Mouse (Mus musculus) lung, embryonic 16.5 days (tissue): ENCODE measurements around the gene Alk. TPM values are rescaled to one million over a fixed set of nuclear protein-coding genes. Genes with fewer than 3 reads are reported as not detected.

Experiments used
- ATAC-seq: fragments of 200-750 bp; cut with Nextera tagmentation; 2 replicates; pipeline ENCODE4 v1.8.0; 2017; ENCODE audit warnings: low read depth, mild to moderate bottlenecking, moderate library complexity
- H3K27ac ChIP-seq: fragments of 300-500 bp; sonication (generic); 2 replicates; pipeline ENCODE4 v1.5.1; 2014; ENCODE audit warnings: mild to moderate bottlenecking, control low read depth, low read length
- H3K27me3 ChIP-seq: fragments of 300-500 bp; sonication (generic); 2 replicates; pipeline ENCODE4 v1.6.1; 2014; ENCODE audit warnings: low read depth, low read length, mixed read lengths; ENCODE audit not compliant: control insufficient read depth, insufficient read depth
- H3K36me3 ChIP-seq: fragments of 300-500 bp; sonication (generic); 2 replicates; pipeline ENCODE4 v1.6.1; 2014; ENCODE audit warnings: low read length; ENCODE audit not compliant: control insufficient read depth, insufficient read depth
- H3K4me1 ChIP-seq: fragments of 300-500 bp; sonication (generic); replicated peaks from 2 replicates; pipeline ENCODE4 v1.6.1; 2014; ENCODE audit warnings: low read length, mixed read lengths; ENCODE audit not compliant: control insufficient read depth, insufficient read depth
- H3K4me2 ChIP-seq: fragments of 300-500 bp; sonication (generic); 2 replicates; pipeline ENCODE4 v1.6.1; 2014; ENCODE audit warnings: low read depth, low read length, control low read depth
- H3K4me3 ChIP-seq: fragments of 300-500 bp; sonication (generic); 2 replicates; pipeline ENCODE4 v1.5.1; 2014; ENCODE audit warnings: mild to moderate bottlenecking, low read length, control low read depth
- H3K9ac ChIP-seq: fragments of 300-500 bp; sonication (generic); 2 replicates; pipeline ENCODE4 v1.6.1; 2014; ENCODE audit warnings: low read length, control low read depth
- H3K9me3 ChIP-seq: fragments of 300-500 bp; sonication (generic); 2 replicates; pipeline ENCODE4 v1.6.1; 2016; ENCODE audit warnings: low read length; ENCODE audit not compliant: control insufficient read depth
- WGBS: fragments of 180-500 bp; shearing (Covaris S2); extraction: QIAGEN DNeasy Blood & Tissue Kit; methylation state at CpG from one replicate; pipeline ENCODE4 v1.1.7; 2014; 5-methylcytosine and 5-hydroxymethylcytosine counted together
- polyA plus RNA-seq: library from polyadenylated mRNA; unstranded; fragments of >200 nt; fragmentation: Nextera tagmentation; extraction: Ambion mirVana; gene quantifications from 2 replicates; pipeline ENCODE4 v1.2.1, GENCODE M21; 2015

The Alk gene
- polyA plus RNA-seq, 1 experiment from 2014 or later, result not detected

DNA sequence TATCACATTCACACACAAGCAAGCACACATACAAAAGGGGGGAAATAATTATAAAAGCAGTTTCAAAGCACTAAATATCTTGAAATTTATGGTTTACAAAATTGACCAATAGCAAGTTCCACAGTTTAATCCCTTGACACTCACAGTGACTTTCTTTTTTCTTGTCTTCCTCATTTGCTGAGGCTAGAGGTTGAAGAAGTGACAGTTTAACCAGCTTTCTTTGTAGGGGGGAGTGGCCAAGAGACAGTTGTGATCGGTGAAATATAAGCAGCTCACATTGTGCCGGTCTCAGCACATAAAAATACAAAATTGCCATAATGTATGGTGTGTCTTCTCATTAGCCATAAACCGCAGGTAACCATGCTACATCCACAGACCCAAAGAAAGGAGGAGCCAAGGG lies 385.6 kb downstream of the Alk start:
- no peak for ATAC-seq
- no peak overlapping the region for H3K9ac ChIP-seq
- no peaks in the 10 kb centered on the region for H3K27me3 ChIP-seq
- H3K9me3 ChIP-seq, result no peaks in the 10 kb centered on the region
- no peaks in the 10 kb centered on the region for H3K4me1 ChIP-seq
- no peaks in the 10 kb centered on the region for H3K36me3 ChIP-seq
- 75% methylated on average over 3 of the region's 3 CpGs for WGBS
- H3K4me2 ChIP-seq, result no peak overlapping the region
- no peak overlapping the region for H3K4me3 ChIP-seq
- no peak overlapping the region for H3K27ac ChIP-seq

DNA sequence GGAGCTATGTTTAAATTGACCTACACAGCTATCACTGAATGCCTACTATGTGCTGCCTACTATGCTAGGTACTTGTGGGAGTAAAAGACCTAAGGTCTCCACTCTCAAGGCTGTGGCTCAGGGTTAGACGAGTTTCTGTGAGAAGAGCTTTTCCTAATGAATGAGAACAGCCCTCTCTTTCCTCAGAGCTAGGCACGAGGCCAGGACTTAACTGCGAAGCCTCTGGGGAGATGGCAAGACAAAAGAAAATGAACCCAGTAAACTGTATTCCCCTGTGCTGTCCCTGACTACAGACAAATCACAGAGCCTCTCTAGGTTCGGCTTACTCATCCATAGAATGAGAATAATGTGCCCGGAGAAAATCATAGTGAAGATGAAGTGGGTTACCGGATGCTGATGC lies 406.9 kb downstream of the Alk start:
- Histone ChIP-seq H3K4me2 (no peak overlapping the region), H3K36me3 (no peaks in the 10 kb centered on the region), H3K27me3 (no peaks in the 10 kb centered on the region), H3K27ac (no peak overlapping the region), H3K9ac (no peak overlapping the region), H3K9me3 (no peaks in the 10 kb centered on the region), H3K4me3 (no peak overlapping the region), H3K4me1 (no peaks in the 10 kb centered on the region)
- WGBS, result 73% methylated on average over 6 of the region's 6 CpGs
- ATAC-seq, result no peak

DNA sequence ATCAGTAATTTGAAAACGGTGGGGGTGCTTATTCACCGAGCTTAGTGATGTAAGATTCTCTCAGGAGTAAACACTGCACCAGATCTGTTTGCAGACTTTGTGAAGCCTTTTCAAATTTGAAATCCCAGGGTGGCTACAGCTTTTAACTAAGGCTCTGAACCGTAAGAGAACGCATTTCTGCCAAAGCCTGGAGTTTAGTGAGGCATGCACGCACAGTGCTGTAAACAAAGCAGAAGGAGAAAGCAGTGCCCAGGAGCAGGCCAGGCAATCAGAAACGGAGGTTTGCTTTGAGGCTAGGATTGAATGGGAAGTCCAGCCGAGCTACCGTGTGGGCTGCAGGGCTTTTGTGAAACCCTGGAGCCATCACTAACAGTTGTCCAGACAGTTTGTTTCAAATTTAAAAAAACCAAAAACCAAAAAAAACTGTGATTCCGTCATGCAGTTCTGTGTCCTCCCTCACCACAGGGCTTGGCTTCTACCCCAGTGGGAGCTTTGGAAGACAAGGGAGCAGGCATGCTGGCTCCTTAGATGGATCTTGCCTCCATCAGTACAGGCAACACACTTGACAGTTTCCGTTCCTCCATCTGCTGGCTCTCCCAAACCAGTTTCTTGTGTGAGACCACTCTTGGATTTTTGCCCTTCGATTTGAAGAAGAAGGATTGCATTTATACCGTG lies 409.3 kb downstream of the Alk start:
- WGBS, result 32% methylated on average over 12 of the region's 12 CpGs
- Histone ChIP-seq H3K4me3 (no peak overlapping the region), H3K9ac (no peak overlapping the region), H3K9me3 (no peaks in the 10 kb centered on the region), H3K36me3 (no peaks in the 10 kb centered on the region), H3K4me1 (no peaks in the 10 kb centered on the region), H3K4me2 (no peak overlapping the region), H3K27ac (no peak overlapping the region), H3K27me3 (no peaks in the 10 kb centered on the region)
- no peak for ATAC-seq

DNA sequence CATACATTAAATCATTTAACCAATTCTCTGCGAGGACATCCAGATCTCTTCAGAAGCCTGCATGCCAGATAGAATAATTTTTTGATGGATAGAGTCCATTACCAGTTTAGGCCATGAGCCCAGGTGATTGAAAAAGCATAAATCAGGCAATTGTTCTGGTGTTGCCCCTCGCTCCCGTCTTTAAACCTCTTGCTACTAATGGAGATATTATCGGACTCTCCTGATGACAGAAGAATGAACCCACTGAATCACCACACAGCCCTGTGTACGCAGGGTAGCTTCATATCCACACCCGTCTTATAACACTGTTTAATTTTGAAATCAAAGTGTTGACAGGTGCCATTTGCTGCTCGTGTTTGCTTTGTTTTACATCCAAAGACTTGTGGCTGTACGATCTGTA lies 413.9 kb downstream of the Alk start:
- Histone ChIP-seq H3K9ac (no peak overlapping the region), H3K9me3 (no peaks in the 10 kb centered on the region), H3K27ac (no peak overlapping the region), H3K4me2 (no peak overlapping the region), H3K27me3 (no peaks in the 10 kb centered on the region), H3K4me1 (no peaks in the 10 kb centered on the region), H3K36me3 (no peaks in the 10 kb centered on the region), H3K4me3 (no peak overlapping the region)
- no peak for ATAC-seq
- WGBS, result 64% methylated on average over 8 of the region's 8 CpGs

DNA sequence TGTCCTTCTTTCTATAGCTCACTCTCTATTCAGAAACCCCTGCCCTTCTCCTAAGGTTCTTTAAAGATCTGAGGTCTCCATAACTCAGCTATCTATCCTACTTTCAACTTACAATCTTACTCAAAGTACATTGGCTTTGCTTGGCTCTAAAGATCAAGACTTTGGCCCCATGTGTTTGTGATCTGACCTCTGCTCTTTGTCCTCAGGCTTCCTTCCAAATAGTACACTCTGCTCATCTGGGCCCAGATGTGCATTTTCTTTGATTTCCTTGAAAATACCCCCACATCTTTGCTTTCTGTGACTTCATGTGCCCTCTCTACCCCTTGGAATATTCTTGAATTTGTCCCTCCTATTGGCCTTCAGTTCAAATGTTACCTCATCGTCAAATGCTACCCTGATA lies 417.4 kb downstream of the Alk start:
- Histone ChIP-seq H3K27ac (no peak overlapping the region), H3K9ac (no peak overlapping the region), H3K4me1 (no peaks in the 10 kb centered on the region), H3K9me3 (no peaks in the 10 kb centered on the region), H3K36me3 (no peaks in the 10 kb centered on the region), H3K27me3 (no peaks in the 10 kb centered on the region), H3K4me3 (no peak overlapping the region), H3K4me2 (no peak overlapping the region)
- WGBS, result 86% methylated on average over 1 of the region's 1 CpGs
- ATAC-seq, result no peak

DNA sequence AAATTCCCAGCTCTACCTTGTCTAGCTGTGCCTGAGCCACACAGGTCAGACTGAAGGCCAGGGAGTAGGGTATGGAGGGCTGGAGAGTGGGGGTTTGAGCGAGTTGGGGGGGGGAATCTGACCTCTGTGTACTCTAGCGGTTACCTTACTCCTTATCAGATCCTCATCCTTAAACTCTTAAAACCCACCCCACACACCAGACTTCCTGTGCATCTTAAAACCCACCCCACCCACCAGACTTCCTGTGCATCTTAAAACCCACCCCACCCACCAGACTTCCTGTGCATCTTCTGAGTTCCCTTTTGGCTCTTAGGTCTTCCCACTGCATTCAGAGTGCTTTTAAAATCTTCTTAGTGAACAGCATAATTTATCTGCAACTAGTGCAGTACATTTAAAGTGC lies 422.0 kb downstream of the Alk start:
- WGBS, result 19% methylated on average over 2 of the region's 2 CpGs
- no peak overlapping the region for H3K4me3 ChIP-seq
- ATAC-seq, result no peak
- H3K4me1 ChIP-seq, result no peaks in the 10 kb centered on the region
- H3K9ac ChIP-seq, result no peak overlapping the region
- H3K27me3 ChIP-seq, result no peaks in the 10 kb centered on the region
- H3K4me2 ChIP-seq, result no peak overlapping the region
- no peak overlapping the region for H3K27ac ChIP-seq
- no peaks in the 10 kb centered on the region for H3K9me3 ChIP-seq
- no peaks in the 10 kb centered on the region for H3K36me3 ChIP-seq

DNA sequence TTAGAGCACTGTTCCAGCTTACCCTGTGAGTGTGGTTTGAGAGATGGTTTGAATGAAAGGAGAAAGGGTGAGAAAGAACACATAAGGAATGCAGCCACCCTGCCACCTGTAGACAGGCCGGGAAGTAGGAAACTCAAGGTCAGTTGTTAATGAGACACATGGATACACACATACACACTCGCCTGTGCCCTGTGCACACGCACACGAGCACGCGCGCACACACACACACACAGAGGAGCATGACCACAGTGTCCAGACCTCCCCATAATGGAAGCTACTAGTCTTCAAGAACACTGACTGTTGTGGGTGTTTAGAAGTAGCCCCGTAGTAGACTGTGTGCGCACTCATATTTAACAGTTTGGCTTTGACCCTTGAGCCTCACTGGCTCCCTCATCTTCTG lies 424.2 kb downstream of the Alk start:
- no peaks in the 10 kb centered on the region for H3K9me3 ChIP-seq
- WGBS, result 89% methylated on average over 9 of the region's 9 CpGs
- no peak overlapping the region for H3K4me3 ChIP-seq
- no peaks in the 10 kb centered on the region for H3K36me3 ChIP-seq
- H3K4me1 ChIP-seq, result no peaks in the 10 kb centered on the region
- H3K27me3 ChIP-seq, result no peaks in the 10 kb centered on the region
- H3K9ac ChIP-seq, result no peak overlapping the region
- H3K27ac ChIP-seq, result no peak overlapping the region
- no peak for ATAC-seq
- H3K4me2 ChIP-seq, result no peak overlapping the region

DNA sequence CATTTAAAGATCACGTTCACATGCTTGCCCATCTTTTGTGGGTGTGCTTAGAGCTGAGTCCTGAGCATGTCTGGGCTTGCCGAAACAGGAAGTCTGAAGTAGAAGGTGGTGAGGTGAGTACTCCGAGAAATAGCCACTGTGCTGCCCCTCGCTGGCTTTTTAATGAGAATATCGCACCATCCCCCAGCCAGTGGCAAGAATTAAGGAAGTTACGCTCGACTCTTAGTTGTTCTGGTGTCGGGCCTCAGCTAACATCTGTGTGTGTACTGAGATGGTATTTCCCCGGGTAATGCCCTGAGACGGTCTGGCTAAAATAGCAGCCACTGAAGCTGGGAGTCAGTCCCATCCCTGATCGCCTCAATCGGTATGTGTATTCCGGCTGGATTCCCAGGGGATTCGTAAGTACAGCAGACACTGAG lies 424.7 kb downstream of the Alk start:
- Histone ChIP-seq H3K27ac (no peak overlapping the region), H3K9me3 (no peaks in the 10 kb centered on the region), H3K36me3 (no peaks in the 10 kb centered on the region), H3K9ac (no peak overlapping the region), H3K4me3 (no peak overlapping the region), H3K4me2 (no peak overlapping the region), H3K4me1 (no peaks in the 10 kb centered on the region), H3K27me3 (no peaks in the 10 kb centered on the region)
- no peak for ATAC-seq
- 84% methylated on average over 14 of the region's 14 CpGs for WGBS

DNA sequence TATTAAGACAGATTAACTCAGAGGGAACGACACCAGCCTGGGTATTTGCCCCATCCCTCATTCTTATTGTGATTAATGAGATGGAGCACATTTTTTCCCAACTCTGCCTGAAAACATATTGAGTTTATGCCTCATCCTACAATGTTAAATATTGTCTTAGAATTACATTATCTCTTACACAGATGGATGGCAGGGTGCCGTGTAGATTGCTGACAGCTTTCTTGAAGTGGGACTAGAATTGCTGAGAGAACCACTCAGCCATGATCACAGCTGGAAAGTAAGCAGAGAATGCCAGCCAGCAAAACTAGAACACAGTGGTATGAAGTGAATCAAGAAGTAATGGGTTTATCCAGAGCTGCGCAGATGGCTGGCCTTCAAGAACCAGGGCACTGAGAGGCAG lies 430.6 kb downstream of the Alk start:
- H3K4me3 ChIP-seq, result no peak overlapping the region
- no peaks in the 10 kb centered on the region for H3K36me3 ChIP-seq
- no peak overlapping the region for H3K4me2 ChIP-seq
- no peaks in the 10 kb centered on the region for H3K9me3 ChIP-seq
- ATAC-seq, result no peak
- H3K4me1 ChIP-seq, result no peaks in the 10 kb centered on the region
- no peak overlapping the region for H3K27ac ChIP-seq
- no peak overlapping the region for H3K9ac ChIP-seq
- no peaks in the 10 kb centered on the region for H3K27me3 ChIP-seq
- WGBS, result 66% methylated on average over 3 of the region's 3 CpGs

DNA sequence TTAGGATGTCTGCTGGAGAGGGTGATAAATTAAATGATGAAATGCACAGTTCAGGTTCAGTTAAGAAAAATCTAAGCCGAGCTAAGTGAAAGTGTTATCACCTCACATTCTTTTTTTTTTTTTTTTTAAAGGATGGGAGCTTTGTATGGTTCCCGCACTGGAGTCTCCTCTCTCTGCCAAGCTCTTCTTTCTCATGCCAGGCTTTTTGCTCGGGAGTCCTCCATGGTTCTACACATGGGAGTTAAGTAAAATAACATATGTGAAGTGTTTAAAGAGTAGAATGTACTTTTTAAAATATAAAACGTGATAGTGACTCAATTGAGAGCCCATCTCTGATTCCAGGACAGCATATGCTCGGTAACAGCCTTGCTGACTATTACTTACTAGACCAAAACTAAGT lies 436.3 kb downstream of the Alk start:
- Histone ChIP-seq H3K4me2 (no peak overlapping the region), H3K9ac (no peak overlapping the region), H3K27ac (no peak overlapping the region), H3K36me3 (no peaks in the 10 kb centered on the region), H3K9me3 (no peaks in the 10 kb centered on the region), H3K4me3 (no peak overlapping the region), H3K4me1 (no peaks in the 10 kb centered on the region), H3K27me3 (no peaks in the 10 kb centered on the region)
- no peak for ATAC-seq
- WGBS, result 78% methylated on average over 5 of the region's 5 CpGs
